Mouse (Mus musculus) megakaryocyte, embryonic 14.5 days (primary cell): ENCODE data around the gene Pparg. TPM values are rescaled to one million over a fixed set of nuclear protein-coding genes. Genes with fewer than 3 reads are reported as not detected.
A peak's percentile ranks its signal among the peaks of the same experiment; 100 is the strongest.

Experiments
- H3K27me3 ChIP-seq: replicated peaks from 2 replicates; pipeline ENCODE3; 2012; ENCODE audit warnings: inconsistent platforms
- H3K36me3 ChIP-seq: replicated peaks from 2 replicates; pipeline ENCODE3; 2012; ENCODE audit warnings: low read length, inconsistent platforms, mixed read lengths
- H3K4me1 ChIP-seq: 2 replicates; pipeline ENCODE4 v1.6.1; 2012; ENCODE audit warnings: inconsistent platforms
- H3K4me3 ChIP-seq: replicated peaks from 2 replicates; pipeline ENCODE3; 2012; ENCODE audit warnings: moderate library complexity, mild to moderate bottlenecking, inconsistent platforms
- H3K9me3 ChIP-seq: 2 replicates; pipeline ENCODE4 v1.6.1; 2012; ENCODE audit warnings: inconsistent platforms
- FLI1 ChIP-seq: IDR thresholded peaks from 2 replicates; pipeline ENCODE4 v1.6.1; 2012; ENCODE audit warnings: low read length, inconsistent platforms, mixed read lengths
- GATA1 ChIP-seq: IDR thresholded peaks from 3 replicates; pipeline ENCODE4 v1.6.1; 2012; ENCODE audit warnings: mixed read lengths, low read length, inconsistent platforms, borderline replicate concordance
- polyA plus RNA-seq: library from polyadenylated mRNA; stranded (reverse); fragments of >175 nt; gene quantifications from 2 replicates; pipeline ENCODE4 v1.2.3, GENCODE M21; 2012; ENCODE audit warnings: low replicate concordance; ENCODE audit not compliant: insufficient read depth

Gene Pparg
- polyA plus RNA-seq, 1 experiment, result 4.3 TPM

- TF ChIP-seq FLI1 (no peak), GATA1 (no peak)
- no peak overlapping the region for H3K4me3 ChIP-seq
- peaks cover 29% of the 10 kb centered on the region for H3K4me1 ChIP-seq
- no peaks in the 10 kb centered on the region for H3K36me3 ChIP-seq
- H3K27me3 ChIP-seq, result peaks cover 7% of the 10 kb centered on the region
- peaks cover 3% of the 10 kb centered on the region for H3K9me3 ChIP-seq
Measured at GRCm38 (mm10) chr6:115322956-115323355, 37.8 kb upstream of the Pparg start.

GRCm38 (mm10) chr6:115330964-115331363, 29.8 kb upstream of the Pparg start:
- peak overlapping the region; percentile 67 for H3K4me3 ChIP-seq
- no peaks in the 10 kb centered on the region for H3K36me3 ChIP-seq
- H3K9me3 ChIP-seq, result peaks cover 4% of the 10 kb centered on the region
- no peaks in the 10 kb centered on the region for H3K27me3 ChIP-seq
- TF ChIP-seq GATA1 (no peak), FLI1 (no peak)
- peaks cover 41% of the 10 kb centered on the region for H3K4me1 ChIP-seq

GRCm38 (mm10) chr6:115333099-115333694, 27.6 kb upstream of the Pparg start:
- TF ChIP-seq FLI1 (no peak), GATA1 (no peak)
- Histone ChIP-seq H3K4me1 (peaks cover 62% of the 10 kb centered on the region), H3K4me3 (no peak overlapping the region)

GRCm38 (mm10) chr6:115335536-115335935, 25.2 kb upstream of the Pparg start:
- H3K9me3 ChIP-seq, result peaks cover 3% of the 10 kb centered on the region; the same call in 1 of the 2 replicates
- peaks cover 62% of the 10 kb centered on the region for H3K4me1 ChIP-seq
- no peaks in the 10 kb centered on the region for H3K36me3 ChIP-seq
- no peak for TF ChIP-seq FLI1
- TF ChIP-seq GATA1, result no peak
- no peak overlapping the region for H3K4me3 ChIP-seq
- no peaks in the 10 kb centered on the region for H3K27me3 ChIP-seq

More at GRCm38 (mm10) chr6:115333099-115333694, 27.6 kb upstream of the Pparg start:
- H3K27me3 ChIP-seq, result no peaks in the 10 kb centered on the region
- no peaks in the 10 kb centered on the region for H3K9me3 ChIP-seq
- H3K36me3 ChIP-seq, result no peaks in the 10 kb centered on the region

GRCm38 (mm10) chr6:115340084-115340483, 20.7 kb upstream of the Pparg start:
- Histone ChIP-seq H3K27me3 (no peaks in the 10 kb centered on the region), H3K4me1 (peaks cover 38% of the 10 kb centered on the region), H3K4me3 (no peak overlapping the region), H3K36me3 (peaks cover 5% of the 10 kb centered on the region), H3K9me3 (peaks cover 10% of the 10 kb centered on the region)
- TF ChIP-seq FLI1 (no peak), GATA1 (no peak)

GRCm38 (mm10) chr6:115343096-115343495, 17.7 kb upstream of the Pparg start:
- peaks cover 9% of the 10 kb centered on the region for H3K4me1 ChIP-seq
- no peak for TF ChIP-seq FLI1
- no peak for TF ChIP-seq GATA1
- no peak overlapping the region for H3K4me3 ChIP-seq

GRCm38 (mm10) chr6:115343570-115343969, 17.2 kb upstream of the Pparg start:
- TF ChIP-seq FLI1, result no peak
- TF ChIP-seq GATA1, result no peak
- Histone ChIP-seq H3K36me3 (peaks cover 5% of the 10 kb centered on the region), H3K9me3 (peaks cover 10% of the 10 kb centered on the region), H3K27me3 (no peaks in the 10 kb centered on the region), H3K4me1 (peaks cover 9% of the 10 kb centered on the region), H3K4me3 (no peak overlapping the region)

More at GRCm38 (mm10) chr6:115343096-115343495, 17.7 kb upstream of the Pparg start:
- Histone ChIP-seq H3K36me3 (peaks cover 5% of the 10 kb centered on the region), H3K9me3 (peaks cover 10% of the 10 kb centered on the region), H3K27me3 (no peaks in the 10 kb centered on the region)

GRCm38 (mm10) chr6:115344101-115344500, 16.6 kb upstream of the Pparg start:
- Histone ChIP-seq H3K36me3 (peaks cover 5% of the 10 kb centered on the region), H3K9me3 (peaks cover 10% of the 10 kb centered on the region), H3K4me1 (peaks cover 10% of the 10 kb centered on the region), H3K27me3 (no peaks in the 10 kb centered on the region), H3K4me3 (peak overlapping the region; percentile 75)
- TF ChIP-seq GATA1 (no peak), FLI1 (no peak)

GRCm38 (mm10) chr6:115344513-115344912, 16.2 kb upstream of the Pparg start:
- H3K4me3 ChIP-seq, result no peak overlapping the region
- H3K9me3 ChIP-seq, result peaks cover 10% of the 10 kb centered on the region
- TF ChIP-seq FLI1 (no peak), GATA1 (no peak)
- H3K27me3 ChIP-seq, result no peaks in the 10 kb centered on the region
- peaks cover 5% of the 10 kb centered on the region for H3K36me3 ChIP-seq
- H3K4me1 ChIP-seq, result peaks cover 14% of the 10 kb centered on the region

- Histone ChIP-seq H3K27me3 (no peaks in the 10 kb centered on the region), H3K4me3 (no peak overlapping the region), H3K9me3 (peaks cover 10% of the 10 kb centered on the region), H3K36me3 (peaks cover 5% of the 10 kb centered on the region), H3K4me1 (peaks cover 17% of the 10 kb centered on the region)
- no peak for TF ChIP-seq FLI1
- no peak for TF ChIP-seq GATA1
Measured at GRCm38 (mm10) chr6:115345013-115345412, 15.7 kb upstream of the Pparg start.
